Mouse (Mus musculus): ENCODE results near the gene Ccn5.
A peak's percentile ranks its signal among the peaks of the same experiment; 100 is the strongest.

The Ccn5 gene

DNA sequence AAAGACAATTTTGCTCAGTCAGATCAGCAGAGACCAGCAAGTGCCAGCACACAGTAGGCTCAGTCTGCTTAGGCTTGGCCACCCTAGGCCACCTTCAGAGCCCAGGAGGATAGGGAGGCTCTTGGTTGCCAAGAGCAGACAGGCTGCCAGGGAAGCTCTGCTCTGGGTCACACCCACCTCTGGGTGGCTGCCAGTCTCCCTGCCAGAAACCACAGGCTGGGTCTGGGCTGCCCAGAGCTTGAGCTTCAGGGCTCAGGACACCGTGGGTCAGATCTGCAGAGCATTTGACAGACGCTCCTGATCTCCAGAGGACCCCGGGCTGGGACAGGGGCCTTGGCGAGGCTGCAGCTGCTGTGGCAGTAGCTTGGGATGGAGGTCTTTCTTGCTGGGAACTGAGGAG, at the start of gene Ccn5:
Gene Ccn5 (plus strand): TSS at position 255 of the 400 bp plus-strand sequence.
- DNase-seq, result no peak

DNA sequence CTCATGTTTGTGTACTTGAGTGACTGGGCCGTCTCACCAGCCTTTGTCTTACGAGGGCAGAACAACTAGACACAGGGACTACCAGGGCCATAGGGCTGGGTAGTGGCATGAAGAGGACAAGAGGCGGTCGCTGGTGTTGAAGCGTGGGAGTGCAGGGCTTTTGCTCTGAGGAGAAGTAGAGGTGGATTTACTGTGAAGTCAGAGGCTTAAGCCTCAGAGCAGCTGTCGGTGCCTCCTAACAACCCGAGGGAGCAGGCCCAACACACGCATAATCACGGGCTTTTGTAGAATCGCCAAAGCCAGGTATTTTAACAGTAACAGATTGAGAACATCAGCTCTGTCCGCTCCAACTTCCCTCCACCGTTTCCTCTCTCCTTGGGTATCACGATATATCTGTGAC, 44.0 kb upstream of the Ccn5 start:
- DNase-seq, result no peak

DNA sequence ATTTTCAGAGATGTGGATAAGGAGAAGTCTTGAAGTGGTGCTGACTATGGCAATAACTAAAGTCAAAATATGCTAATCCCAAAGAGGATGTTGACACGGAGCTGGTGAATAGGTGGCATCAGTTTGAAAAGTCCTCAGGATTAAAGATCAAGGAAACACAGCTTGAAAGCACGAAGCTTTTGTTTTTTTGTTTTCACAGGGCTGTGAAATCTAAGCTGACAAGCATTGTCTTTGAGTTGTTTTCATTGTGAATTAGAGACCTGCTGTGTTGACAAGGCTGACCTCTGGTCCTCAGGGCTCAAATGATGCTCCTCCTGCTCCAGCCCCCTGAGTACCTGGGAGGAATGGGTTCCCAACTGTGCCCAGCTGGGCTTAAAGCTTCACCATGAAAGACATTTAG, 43.6 kb upstream of the Ccn5 start:
- DNase-seq, result no peak

DNA sequence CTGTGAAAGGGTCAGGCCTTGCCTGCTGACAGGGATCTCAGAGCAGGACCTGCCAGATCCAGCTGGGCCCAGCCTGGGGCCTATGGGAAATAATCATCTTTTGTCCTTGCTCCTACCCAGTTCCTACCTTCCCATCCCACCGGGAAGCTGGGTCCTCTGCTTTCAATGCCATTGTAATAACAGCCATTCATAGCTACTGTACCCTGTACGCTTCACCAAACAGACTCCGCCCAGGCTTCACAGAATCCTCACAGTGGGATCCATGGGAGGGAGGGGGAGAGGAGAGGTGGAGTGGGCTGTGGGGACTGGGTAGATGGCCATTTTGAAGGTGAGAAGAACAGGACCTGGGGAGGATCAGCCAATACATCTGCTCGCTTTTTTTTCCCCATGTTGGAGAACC, 41.8 kb upstream of the Ccn5 start:
- DNase-seq, result no peak

DNA sequence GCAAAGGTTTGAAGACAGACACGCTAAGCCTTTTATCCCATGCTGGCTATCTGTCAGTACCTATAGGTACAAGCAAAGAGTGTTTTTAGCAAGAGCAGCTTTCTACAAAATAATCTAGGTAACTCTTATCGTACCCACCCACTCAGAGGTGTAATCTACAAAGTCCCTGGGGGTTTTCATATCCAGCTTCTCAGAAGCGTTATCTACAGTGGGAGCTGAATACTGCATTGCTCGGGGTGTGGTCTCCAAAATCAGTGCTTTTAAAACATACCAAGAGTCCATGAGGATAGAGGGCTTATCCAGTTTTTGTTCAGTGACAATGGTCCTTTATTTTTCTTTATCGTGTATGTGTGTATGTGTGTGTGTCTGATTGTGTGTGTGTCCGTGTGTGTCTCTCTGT, 37.3 kb upstream of the Ccn5 start:
- no peak for DNase-seq

DNA sequence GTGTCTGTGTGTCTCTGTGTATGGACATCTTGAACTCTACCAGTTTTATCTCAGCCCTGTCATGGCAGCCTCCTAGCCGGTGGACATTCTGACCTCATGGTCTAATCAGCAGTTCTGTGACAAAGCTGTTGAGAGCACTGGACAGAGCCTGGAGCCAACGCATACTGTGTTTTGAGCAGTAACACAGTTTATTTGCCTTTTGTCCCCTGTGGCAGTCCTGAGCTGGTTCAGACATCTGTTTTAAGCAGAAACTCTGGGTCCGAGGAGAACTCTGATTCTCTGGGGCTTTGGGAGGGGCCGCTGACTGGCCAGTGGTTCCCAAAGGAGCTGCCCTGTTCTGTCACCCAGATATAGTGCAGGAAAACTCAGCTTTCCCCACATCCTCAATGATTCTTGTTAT, 36.8 kb upstream of the Ccn5 start:
- DNase-seq, result no peak

DNA sequence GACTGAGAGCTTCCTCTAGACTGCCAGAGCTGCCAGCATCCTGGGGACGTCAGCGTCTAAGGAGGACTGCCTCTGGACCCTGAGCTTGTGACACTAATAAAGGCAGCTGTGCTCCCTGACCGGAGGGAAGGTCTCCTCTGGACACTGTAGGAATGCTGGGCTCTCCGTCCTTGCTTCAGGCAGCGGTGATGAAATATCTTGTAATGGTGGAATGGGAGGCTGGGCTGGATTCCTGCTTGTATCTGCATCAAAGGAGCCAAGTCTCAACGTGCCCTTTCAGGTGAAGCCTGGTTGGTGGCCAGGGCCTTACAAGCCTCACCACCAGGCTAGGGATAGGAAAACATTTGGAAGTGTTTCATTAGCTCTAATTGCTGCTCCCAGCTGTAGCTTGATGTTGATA, 33.6 kb upstream of the Ccn5 start:
- no peak for DNase-seq

DNA sequence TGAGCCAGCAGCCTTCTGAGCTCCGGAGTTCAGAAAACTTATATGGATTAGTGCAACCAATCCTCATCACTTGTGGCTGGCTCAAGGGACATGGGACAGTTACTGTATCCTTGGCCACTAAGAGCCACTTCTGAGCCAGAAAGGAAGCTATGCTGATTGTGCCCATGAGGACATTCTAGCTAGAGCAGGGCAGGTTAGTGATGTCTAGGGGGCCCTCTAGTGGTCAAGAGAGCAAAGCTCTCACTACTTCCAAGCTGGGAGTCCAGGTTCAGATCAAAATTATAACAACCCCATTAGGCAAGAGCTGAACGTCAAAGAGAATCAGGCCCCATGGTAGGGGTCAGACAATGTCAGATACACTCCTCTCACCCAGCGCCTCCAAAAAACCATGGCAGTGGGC, 33.0 kb upstream of the Ccn5 start:
- peak; percentile 41 for DNase-seq

DNA sequence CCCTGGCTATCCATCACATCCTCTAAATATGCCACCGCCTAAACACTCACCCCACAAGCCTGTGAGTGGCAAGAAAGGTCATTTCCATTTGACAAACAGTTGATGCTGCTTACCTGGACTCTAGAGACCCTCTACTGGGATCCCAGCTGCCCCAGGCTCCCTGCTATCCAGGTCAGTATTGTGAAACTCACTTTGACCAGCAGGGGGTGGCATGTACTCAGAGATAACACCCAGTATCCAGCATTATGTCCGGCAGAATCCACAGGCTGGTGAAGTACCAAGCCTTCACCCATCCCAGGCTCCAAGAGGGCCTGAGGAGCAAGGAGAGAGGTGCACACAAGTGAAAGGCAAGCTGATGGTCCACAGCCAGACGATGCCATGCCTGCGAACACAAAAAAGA, 32.2 kb upstream of the Ccn5 start:
- peak; percentile 55 for DNase-seq

DNA sequence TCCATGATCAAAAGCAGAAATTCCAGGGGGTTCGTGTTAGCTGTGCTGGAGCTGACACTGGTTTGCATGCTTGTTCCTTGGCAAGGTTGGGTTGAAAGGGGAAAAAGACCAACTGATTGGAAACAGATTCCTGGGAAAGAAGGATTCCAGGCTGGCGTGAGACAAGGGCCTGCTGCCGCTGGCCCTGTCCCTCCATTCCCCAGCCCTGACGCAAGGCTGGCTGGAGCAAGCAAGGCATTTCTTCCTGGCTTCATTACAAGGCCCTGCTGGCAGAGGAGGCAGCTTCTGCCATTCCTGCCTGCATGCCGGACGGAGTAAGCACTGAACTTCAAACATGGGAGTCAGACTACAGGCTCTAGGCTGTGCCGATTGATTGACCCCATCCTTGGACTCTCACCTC, 22.2 kb upstream of the Ccn5 start:
- DNase-seq, result no peak

DNA sequence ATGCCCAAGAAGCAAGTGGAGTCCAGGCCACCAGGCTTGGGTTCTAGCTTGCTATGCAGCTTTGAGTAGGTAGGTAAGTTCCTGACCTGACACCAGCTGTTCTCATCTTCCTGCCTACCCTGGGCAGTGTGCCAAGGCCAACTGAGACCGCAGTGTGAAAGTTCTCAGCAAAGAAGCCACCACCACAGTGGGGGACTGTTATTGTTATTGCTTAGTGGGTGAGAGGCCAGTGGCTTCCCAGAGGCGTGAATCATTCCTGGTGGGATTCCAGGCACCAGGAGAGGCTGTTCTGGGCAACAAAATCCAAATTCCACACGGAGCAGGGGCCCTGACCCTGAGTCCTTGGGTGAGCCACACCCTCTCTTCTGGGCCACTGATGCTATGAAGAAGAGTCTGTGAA, 19.8 kb upstream of the Ccn5 start:
- no peak for DNase-seq

DNA sequence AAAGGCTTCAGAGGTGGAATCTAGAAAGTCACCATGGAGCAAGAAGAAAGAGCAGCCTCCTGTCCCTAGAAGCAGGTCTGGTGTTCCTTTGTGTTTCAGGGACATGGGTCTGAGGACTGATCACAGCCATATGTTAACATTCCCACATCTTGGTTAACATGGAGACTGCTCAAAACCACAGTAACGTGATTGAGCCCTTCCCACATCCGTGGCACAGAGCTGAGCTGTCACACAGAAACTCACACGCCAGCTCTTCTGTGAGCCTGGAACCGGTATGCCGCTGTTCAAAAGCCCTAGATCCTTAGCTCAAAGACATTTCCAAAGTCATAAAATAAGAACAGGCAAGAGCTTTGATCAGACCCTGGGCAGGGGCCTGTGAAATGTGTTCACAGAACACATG, 19.3 kb upstream of the Ccn5 start:
- DNase-seq, result no peak

DNA sequence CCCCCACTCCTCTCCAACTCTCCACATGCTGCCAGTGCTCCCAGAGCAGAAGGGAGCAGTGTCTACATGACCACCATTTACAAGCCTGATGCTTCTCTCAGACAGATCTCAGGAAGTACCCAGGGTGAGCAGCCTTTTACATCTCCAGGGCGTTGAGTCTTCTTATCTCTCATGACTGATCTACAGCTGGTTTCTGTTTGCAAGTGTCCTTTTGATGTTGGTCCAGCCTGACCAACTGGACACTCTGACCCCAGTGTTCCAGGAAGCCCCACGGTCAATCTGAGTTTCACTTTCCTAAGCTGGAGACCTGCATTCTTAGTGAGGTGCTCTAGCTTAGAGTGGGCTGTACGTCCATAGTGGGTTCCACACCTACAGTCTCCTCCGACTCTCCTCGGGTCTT, 16.8 kb upstream of the Ccn5 start:
- no peak for DNase-seq

DNA sequence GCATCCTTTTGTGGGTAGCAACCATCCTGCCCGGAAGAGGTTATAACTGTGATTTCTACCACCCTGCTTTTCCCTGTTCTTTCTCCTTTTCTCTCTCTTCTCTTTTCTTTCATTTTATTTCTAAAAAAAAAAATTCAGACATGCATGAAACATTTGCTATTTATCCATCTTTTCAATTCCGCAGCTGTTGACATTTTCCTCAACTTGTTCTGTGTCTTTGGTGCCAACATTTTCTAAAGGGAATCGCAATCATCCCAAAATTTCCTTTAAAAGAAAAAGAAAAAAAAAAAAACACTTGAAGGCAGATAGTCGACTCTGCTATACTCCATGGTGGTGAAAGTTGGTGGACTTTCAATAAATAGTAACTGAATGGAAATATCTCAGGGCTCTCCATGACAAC, 11.5 kb upstream of the Ccn5 start:
- DNase-seq, result no peak

DNA sequence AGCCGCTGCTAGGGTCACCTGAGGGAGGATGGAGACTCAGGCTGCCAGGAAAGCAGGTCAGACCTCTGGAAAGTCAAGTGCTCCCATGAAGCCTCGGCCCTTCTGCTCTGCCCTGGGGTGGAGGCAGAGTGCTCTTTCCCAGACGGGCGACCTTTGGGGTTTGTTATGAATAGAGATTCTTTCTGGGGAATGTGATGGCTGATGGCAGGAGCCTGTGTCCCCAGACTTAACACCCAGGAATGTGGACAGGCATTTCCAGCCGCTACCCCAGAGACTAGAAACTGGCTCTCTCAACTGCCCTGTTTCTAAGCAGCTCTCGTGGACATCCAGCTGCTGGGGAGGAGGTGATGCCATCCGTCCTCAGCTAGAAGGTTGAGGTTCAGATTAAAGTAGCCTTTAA, 11.0 kb upstream of the Ccn5 start:
- DNase-seq, result no peak

DNA sequence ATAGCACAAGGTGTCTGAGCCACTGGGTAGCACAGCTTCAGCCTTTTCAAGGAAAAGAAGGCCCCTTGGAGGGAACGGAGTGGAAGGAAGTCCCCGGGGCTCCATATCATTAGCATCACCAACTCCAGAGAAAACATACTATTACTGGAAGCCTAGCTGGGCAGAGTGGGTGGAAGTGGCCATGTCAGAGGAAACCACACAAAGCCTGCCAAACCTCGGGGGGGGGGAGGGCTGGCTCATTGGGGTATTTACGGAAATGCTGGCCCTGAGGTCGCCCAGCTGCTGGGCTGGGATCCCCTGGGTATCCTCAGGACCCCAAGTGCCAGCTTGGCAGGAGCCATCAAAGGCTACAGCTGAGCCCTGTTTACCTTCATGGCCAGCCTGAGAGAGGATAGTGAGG, 7.6 kb upstream of the Ccn5 start:
- DNase-seq, result no peak

DNA sequence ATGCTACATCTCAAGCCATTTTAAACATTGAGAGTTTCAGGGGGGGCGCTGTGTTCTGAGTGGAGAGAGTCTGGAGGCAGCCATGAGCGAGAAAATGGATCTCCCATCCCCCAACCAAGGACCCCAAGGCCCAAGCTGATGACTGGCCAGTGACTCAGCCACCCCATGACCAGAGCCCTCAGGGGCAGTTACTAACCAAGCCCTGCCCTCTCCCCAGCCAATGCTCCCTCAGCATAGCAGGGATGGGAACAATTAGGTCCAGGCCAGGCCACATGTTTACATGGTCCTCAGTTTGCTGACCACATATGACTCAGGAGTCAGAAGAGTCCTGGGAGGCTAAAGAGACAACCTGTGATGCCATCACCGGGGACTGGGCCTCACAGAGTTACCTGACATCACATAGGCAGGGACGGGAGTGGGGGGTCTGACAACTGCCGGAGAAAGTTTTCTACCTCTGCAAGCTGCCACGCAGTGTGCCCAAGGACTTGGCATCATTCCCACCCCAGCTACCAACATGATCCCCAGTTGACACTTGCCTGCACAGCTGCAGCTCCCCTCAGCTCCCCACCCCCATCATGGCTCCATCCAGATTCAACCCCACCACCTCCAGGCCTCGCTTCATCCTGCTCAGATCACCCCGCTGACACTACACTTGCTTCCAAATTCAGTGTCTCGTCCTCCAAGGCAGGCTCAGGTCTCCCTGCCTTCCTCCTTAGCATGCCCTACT, 5.8 kb upstream of the Ccn5 start:
- no peak for DNase-seq

DNA sequence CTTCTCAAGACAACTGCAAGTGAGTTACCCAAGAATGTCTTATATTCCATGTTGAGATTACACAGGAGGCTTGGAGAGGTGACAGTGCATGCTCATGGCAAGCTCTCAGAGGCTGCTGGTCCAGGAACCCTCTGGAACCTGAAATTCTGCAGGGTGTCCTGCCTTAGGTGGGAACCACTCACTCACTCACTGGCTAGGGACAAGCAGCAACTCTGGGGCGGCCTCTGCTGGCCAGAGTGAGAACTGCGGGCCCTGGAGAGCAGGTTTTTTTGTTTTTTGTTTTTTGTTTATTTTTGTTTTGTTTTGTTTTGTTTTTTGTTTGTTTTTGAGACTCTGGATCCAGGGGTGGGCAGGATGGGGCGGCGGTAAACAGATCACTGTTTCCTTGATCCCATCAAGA, 2.6 kb downstream of the Ccn5 start:
- DNase-seq, result no peak

DNA sequence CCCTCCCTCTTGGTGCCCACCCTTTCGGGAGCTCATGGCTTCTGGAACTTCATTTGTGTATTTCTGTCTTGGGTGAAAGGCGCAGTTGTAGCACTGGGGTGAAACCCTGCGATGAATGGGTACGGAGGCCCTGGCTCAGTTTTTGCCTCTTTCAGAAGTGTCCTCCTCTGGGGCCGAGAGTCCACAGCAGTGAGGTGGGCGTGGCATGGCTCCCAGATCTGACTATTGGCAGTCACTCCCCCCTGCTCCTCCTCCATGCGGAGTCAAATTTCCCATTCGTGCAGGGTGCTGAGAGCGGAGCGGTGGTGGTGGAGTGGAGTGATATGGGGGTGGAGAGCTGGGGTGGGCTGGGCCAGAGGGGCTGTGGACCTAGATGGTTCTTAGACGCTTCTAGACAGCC, 3.1 kb downstream of the Ccn5 start:
- DNase-seq, result no peak

DNA sequence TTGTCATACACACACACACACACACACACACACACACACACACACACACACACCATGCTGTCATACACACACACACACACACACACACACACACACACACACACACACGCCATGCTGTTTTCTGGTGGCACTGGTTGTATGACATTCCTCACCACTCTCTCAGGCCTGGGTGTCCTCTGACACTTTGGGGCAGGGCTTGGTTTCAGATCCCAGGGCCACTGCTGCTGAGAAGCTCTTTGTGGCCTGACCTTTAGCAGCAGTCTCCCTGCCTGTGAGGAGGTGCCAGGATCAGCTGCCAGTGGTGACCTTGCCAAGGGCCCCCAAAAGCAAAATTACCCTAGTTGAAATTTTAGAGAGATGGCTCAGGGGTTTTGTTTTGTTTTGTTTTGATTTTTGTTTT, 5.2 kb downstream of the Ccn5 start:
- no peak for DNase-seq

DNA sequence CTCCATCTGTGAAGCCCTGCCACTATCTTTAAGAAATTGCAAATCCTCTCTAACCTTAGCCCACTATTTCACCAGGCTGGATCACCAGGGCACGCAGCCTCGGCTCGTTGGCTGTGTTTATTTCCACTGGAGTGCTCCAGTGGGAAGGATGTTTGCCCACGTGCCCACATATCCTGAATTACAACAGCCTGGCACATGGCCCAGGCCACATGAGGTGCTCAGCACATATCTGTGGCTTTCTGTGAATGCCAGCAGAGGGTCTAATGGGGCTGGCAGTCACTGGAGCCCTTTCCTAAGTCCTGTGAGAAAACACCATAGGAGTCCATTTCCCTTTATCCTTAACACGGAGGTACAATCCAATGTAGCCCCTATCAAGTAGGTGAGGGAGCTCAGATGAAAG, 5.8 kb downstream of the Ccn5 start:
- no peak for DNase-seq

DNA sequence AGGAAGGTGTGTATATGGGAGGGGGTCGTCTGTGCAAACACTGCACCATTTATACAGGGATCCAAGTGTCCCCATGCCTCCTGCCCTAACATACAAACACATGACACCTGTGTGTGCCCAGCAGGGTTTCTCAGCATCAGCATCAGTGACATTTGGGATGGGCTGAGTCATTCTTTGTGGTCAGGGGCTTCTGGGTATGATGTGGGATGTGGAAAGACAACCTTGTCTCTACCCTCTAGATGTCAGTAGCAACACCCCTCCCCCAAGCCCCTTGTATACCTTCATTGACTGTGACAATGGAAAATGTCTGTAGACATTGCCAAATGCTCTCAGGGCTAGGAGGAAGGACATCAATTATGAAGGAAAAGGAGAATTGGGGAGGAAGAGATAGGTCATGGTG, 10.5 kb downstream of the Ccn5 start:
- DNase-seq, result no peak

DNA sequence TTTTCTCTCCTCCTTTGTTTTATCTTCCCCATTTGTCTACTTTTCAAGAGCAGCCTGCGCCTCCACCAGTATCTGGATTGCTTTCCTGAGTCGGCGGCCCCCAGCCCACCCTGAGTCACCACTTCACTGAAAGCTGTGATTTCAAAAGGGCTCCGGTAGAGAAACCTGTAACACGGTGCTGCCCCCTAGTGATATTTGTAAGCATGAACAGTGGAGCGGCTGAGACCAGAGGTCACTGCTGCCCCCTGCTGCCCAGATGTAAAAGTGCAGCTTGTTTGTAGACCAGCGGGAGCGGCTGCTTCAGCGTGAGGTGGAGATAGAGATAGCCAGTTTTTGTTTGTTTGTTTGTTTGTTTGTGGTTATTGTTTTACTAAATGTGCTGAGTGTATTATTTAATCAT, 17.4 kb downstream of the Ccn5 start:
- DNase-seq, result peak; percentile 82

DNA sequence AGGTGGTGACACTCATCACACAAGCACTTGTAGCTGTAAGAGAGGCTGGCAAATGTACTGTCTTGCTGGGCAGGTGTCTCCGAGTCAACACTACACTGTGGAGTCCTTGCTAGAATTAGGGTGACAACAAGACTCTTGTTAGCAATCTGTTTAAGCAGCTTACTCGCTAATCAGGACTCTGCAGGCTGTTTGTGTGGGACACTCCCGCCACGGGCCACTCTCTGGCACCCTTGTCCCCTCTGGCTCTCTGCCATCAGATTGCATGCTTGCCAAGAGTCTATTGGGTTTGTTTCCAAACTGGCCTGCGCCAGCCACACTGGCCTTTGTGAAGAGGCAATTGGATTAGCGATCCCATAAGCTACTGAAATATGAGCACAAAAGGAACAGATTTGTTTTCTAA, 18.9 kb downstream of the Ccn5 start:
- DNase-seq, result no peak

DNA sequence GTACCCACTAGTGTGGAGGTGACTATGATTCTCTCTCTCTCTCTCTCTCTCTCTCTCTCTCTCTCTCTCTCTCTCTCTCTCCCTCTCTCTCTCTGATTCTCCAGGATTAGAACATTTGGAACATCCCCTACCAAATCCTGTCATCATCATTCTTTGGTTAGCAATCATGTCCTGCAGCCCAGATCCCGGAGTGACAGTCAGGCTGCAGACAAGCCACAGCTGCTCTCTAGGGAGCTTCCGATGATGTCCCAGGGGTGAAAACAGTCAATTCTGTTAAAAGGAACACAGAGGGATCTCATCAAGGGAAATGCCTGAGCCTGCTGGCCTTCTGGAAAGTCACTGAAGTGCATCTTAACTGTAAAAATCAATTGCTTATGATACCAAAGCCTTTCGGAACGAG, 21.4 kb downstream of the Ccn5 start:
- DNase-seq, result no peak

DNA sequence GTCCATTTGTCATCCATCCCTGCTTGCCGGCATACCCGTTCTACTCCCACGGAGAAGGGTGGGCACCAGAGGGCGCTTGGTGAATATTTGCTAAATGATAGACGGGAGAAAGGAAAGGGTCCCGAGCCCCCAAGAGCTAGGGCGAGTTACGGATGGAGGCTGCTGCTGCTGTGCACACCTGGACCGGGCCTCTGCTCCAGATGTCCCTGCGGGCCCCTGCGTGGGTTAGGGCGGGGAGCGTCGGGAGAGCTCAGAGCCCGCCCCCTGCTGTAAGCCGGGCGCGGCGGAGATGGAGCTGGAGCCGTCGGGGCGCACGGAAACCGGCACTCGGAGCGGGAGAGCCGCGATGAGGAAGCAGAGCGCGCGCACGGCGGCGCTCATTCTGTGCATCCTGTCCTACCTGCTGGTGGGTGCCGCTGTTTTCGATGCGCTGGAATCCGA, 32.8 kb downstream of the Ccn5 start, which contains the start of gene Kcnk15:
Gene Kcnk15 (plus strand): TSS at position 191 of the 441 bp plus-strand sequence.
- DNase-seq, result no peak
